ENCODE assay signal across 8 mouse cellular contexts in genomic region chr8:105349096-105349771, GRCm38 (mm10). TPM values are rescaled to one million over a fixed set of nuclear protein-coding genes. Genes with fewer than 3 reads are reported as not detected.
A peak's percentile ranks its signal among the peaks of the same experiment; 100 is the strongest.
DNase-seq lines count a peak whose midpoint lies in the region; ATAC-seq and TF ChIP-seq lines count a peak whose summit lies in the region.

No protein-coding gene starts in this region.

- DNase-seq in adrenal gland, adult 18-20 months (ENCODE audit: low spot score in 2 of 2), result peak; percentile 29 to 46
- DNase-seq in adrenal gland, postnatal 25 days, result no peak
- DNase-seq in neural tube, embryonic 11.5 days (ENCODE audit: low spot score), result peak; percentile 71
- no peak for DNase-seq in neural tube, embryonic 10.5 days (ENCODE audit: extremely low spot score, low spot score)
- DNase-seq in forebrain, embryonic 11.5 days (ENCODE audit: low spot score), result peak; percentile 81
- DNase-seq in left cerebral cortex, postnatal 4 days, result peak; percentile 57
- DNase-seq in layer of hippocampus, adult 9-10 months (ENCODE audit: low spot score), result no peak

- TF ChIP-seq CTCF in olfactory bulb, adult 2 months (IDR thresholded peaks at IDR 0.05; ENCODE audit: insufficient read depth, low read depth, low read length), result no peak

- peak overlapping the region; percentile 60 for H3K4me3 ChIP-seq in neural tube, embryonic 11.5 days (ENCODE audit: low read depth, low read length)
- H3K4me3 ChIP-seq in forebrain, embryonic 11.5 days (ENCODE audit: low read depth, low read length), result peak overlapping the region; percentile 63
- peak overlapping the region; percentile 81 for H3K4me3 ChIP-seq in olfactory bulb, adult 2 months (ENCODE audit: insufficient read depth, low read depth, low read length)

- peak overlapping the region; percentile 97 for H3K4me2 ChIP-seq in neural tube, embryonic 11.5 days (ENCODE audit: low read depth)
- H3K4me2 ChIP-seq in forebrain, embryonic 11.5 days (ENCODE audit: low read depth, low read length, severe bottlenecking), result peak overlapping the region; percentile 78

- TF ChIP-seq POLR2A in olfactory bulb, adult 2 months (IDR thresholded peaks at IDR 0.05; ENCODE audit: insufficient read depth, low read depth, low read length), result no peak

- peak overlapping the region; percentile 76 for H3K9ac ChIP-seq in neural tube, embryonic 11.5 days (ENCODE audit: low read length)
- peak overlapping the region; percentile 80 for H3K9ac ChIP-seq in forebrain, embryonic 11.5 days (ENCODE audit: low read length)

- ATAC-seq in neural tube, embryonic 11.5 days (ENCODE audit: insufficient read depth, low FRiP score, low TSS enrichment), result peak; percentile 15
- peak; percentile 26 for ATAC-seq in forebrain, embryonic 11.5 days (replicated peaks; ENCODE audit: low FRiP score)

- H3K36me3 ChIP-seq in neural tube, embryonic 11.5 days (ENCODE audit: control insufficient read depth, insufficient read depth, low read length), result no peaks in the 10 kb centered on the region
- no peaks in the 10 kb centered on the region for H3K36me3 ChIP-seq in forebrain, embryonic 11.5 days (ENCODE audit: control insufficient read depth, insufficient read depth, low read length)

- under 1% methylated on average over 30 of the region's 48 CpGs for WGBS in neural tube, embryonic 11.5 days
- WGBS in forebrain, embryonic 11.5 days, result under 1% methylated on average over 31 of the region's 48 CpGs
- WGBS in olfactory bulb, adult 2 months, result 1% methylated on average over 45 of the region's 48 CpGs

- H3K9me3 ChIP-seq in neural tube, embryonic 11.5 days (ENCODE audit: control insufficient read depth, low read length), result no peaks in the 10 kb centered on the region
- H3K9me3 ChIP-seq in forebrain, embryonic 11.5 days (ENCODE audit: control insufficient read depth, low read length), result no peaks in the 10 kb centered on the region

- peaks cover 21% of the 10 kb centered on the region; the same call in 1 of the 2 replicates for H3K4me1 ChIP-seq in neural tube, embryonic 11.5 days (ENCODE audit: control insufficient read depth, insufficient read depth, low read length)
- H3K4me1 ChIP-seq in forebrain, embryonic 11.5 days (replicated peaks; ENCODE audit: control insufficient read depth, insufficient read depth, low read length), result peaks cover 8% of the 10 kb centered on the region
- H3K4me1 ChIP-seq in olfactory bulb, adult 2 months (ENCODE audit: control insufficient read depth, insufficient read depth, low read length), result peaks cover 41% of the 10 kb centered on the region

- no peak overlapping the region for H3K27ac ChIP-seq in neural tube, embryonic 11.5 days (ENCODE audit: low read depth, low read length)
- H3K27ac ChIP-seq in forebrain, embryonic 11.5 days (ENCODE audit: low read depth, low read length), result no peak overlapping the region
- H3K27ac ChIP-seq in olfactory bulb, adult 2 months (ENCODE audit: insufficient read depth, low read depth, low read length), result no peak overlapping the region

- 0 out of 2 replicates have a peak, but pooled peaks cover 2% of the 10 kb centered on the region for H3K27me3 ChIP-seq in neural tube, embryonic 11.5 days (ENCODE audit: control insufficient read depth, insufficient read depth, low read length)
- no peaks in the 10 kb centered on the region for H3K27me3 ChIP-seq in forebrain, embryonic 11.5 days (ENCODE audit: control insufficient read depth, insufficient read depth, low read length)

- intact Hi-C loops in left cerebral cortex, postnatal 4 days (cut with DNase I), result no loop called here

RNA-seq across cellular contexts. Expression of gene Slc9a5, which starts 0.6 kb away (rescaled TPM):
- total RNA-seq in adrenal gland, adult 18-20 months (2021), result under 1 TPM; 0.58 to 0.93 TPM
- 1.3 and 2.7 TPM in 2 replicates for total RNA-seq in adrenal gland, postnatal 25 days (2021)
- polyA plus RNA-seq in neural tube, embryonic 11.5 days (2014; fragmentation: Nextera tagmentation; extraction: Ambion mirVana), result 4.1 TPM in 2 replicates
- polyA plus RNA-seq in forebrain, embryonic 11.5 days (2014; fragmentation: Nextera tagmentation; extraction: Ambion mirVana), result 5.8 and 7.7 TPM in 2 replicates
- 10 to 100 TPM; 32.6 to 37.0 TPM for total RNA-seq in left cerebral cortex, postnatal 4 days (2021)
- polyA plus RNA-seq in olfactory bulb, adult 2 months (2012; ENCODE audit: insufficient read depth, insufficient read length, low replicate concordance, missing spikeins), result not detected in 2 replicates

RNA-seq across cellular contexts. Expression of gene Fhod1, which starts 1.5 kb away (rescaled TPM):
- 1 to 10 TPM; 8.3 to 8.6 TPM for total RNA-seq in adrenal gland, adult 18-20 months (2021)
- total RNA-seq in adrenal gland, postnatal 25 days (2021), result 14.0 and 18.4 TPM in 2 replicates
- polyA plus RNA-seq in neural tube, embryonic 11.5 days (2014; fragmentation: Nextera tagmentation; extraction: Ambion mirVana), result 1.8 and 1.9 TPM in 2 replicates
- 2.2 and 2.5 TPM in 2 replicates for polyA plus RNA-seq in forebrain, embryonic 11.5 days (2014; fragmentation: Nextera tagmentation; extraction: Ambion mirVana)
- total RNA-seq in left cerebral cortex, postnatal 4 days (2021), result 1 to 10 TPM; 2.8 to 3.6 TPM
- polyA plus RNA-seq in olfactory bulb, adult 2 months (2012; ENCODE audit: insufficient read depth, insufficient read length, low replicate concordance, missing spikeins), result not detected in 2 replicates

RNA-seq across cellular contexts. Expression of gene Tmem208, which starts 23.1 kb away (rescaled TPM):
- 10 to 100 TPM; 55.6 to 69.6 TPM for total RNA-seq in adrenal gland, adult 18-20 months (2021)
- 61.4 and 66.9 TPM in 2 replicates for total RNA-seq in adrenal gland, postnatal 25 days (2021)
- 111 TPM in 2 replicates for polyA plus RNA-seq in neural tube, embryonic 11.5 days (2014; fragmentation: Nextera tagmentation; extraction: Ambion mirVana)
- 80.7 and 85.0 TPM in 2 replicates for polyA plus RNA-seq in forebrain, embryonic 11.5 days (2014; fragmentation: Nextera tagmentation; extraction: Ambion mirVana)
- 10 to 100 TPM; 53.7 to 58.3 TPM for total RNA-seq in left cerebral cortex, postnatal 4 days (2021)
- not detected in 2 replicates for polyA plus RNA-seq in olfactory bulb, adult 2 months (2012; ENCODE audit: insufficient read depth, insufficient read length, low replicate concordance, missing spikeins)

RNA-seq across cellular contexts. Expression of gene Lrrc29, which starts 23.2 kb away (rescaled TPM):
- 1 to 10 TPM; 3.1 to 3.8 TPM for total RNA-seq in adrenal gland, adult 18-20 months (2021)
- 4.9 and 7.4 TPM in 2 replicates for total RNA-seq in adrenal gland, postnatal 25 days (2021)
- 1.3 and 1.4 TPM in 2 replicates for polyA plus RNA-seq in neural tube, embryonic 11.5 days (2014; fragmentation: Nextera tagmentation; extraction: Ambion mirVana)
- polyA plus RNA-seq in forebrain, embryonic 11.5 days (2014; fragmentation: Nextera tagmentation; extraction: Ambion mirVana), result 2.0 TPM in 2 replicates
- total RNA-seq in left cerebral cortex, postnatal 4 days (2021), result 1 to 10 TPM; 4.0 to 5.0 TPM
- not detected in 2 replicates for polyA plus RNA-seq in olfactory bulb, adult 2 months (2012; ENCODE audit: insufficient read depth, insufficient read length, low replicate concordance, missing spikeins)

RNA-seq across cellular contexts. Expression of gene Plekhg4, which starts 23.8 kb away (rescaled TPM):
- total RNA-seq in adrenal gland, adult 18-20 months (2021), result under 1 TPM; 0.17 to 0.67 TPM
- 0.76 and 0.82 TPM in 2 replicates for total RNA-seq in adrenal gland, postnatal 25 days (2021)
- polyA plus RNA-seq in neural tube, embryonic 11.5 days (2014; fragmentation: Nextera tagmentation; extraction: Ambion mirVana), result 0.54 and 0.89 TPM in 2 replicates
- polyA plus RNA-seq in forebrain, embryonic 11.5 days (2014; fragmentation: Nextera tagmentation; extraction: Ambion mirVana), result 1.3 and 1.5 TPM in 2 replicates
- total RNA-seq in left cerebral cortex, postnatal 4 days (2021), result 1 to 10 TPM; 5.4 to 8.3 TPM
- polyA plus RNA-seq in olfactory bulb, adult 2 months (2012; ENCODE audit: insufficient read depth, insufficient read length, low replicate concordance, missing spikeins), result not detected in 2 replicates

Comparison
In these comparisons a context has a peak if more than half of its experiments do, and no peak if none do; other contexts are left out.
1. DNase-seq: peak in adrenal gland, adult 18-20 months (2 of 2), neural tube, embryonic 11.5 days (single experiment), forebrain, embryonic 11.5 days (single experiment) and left cerebral cortex, postnatal 4 days (single experiment); none in adrenal gland, postnatal 25 days (single experiment), neural tube, embryonic 10.5 days (single experiment) and layer of hippocampus, adult 9-10 months (single experiment).
2. Peak in every context shown above with its lines, with median percentiles within 50 percentile points of each other: H3K4me3 ChIP-seq.